Mouse (Mus musculus): ENCODE data around the gene Igsf9.

The Igsf9 gene

GRCm38 (mm10) chr1:172532551-172532950 is 51.0 kb downstream of the Igsf9 start:
- peak overlapping the region; percentile 60 for H3K4me3 ChIP-seq (replicated peaks; ENCODE audit: low read length)
- peaks cover 46% of the 10 kb centered on the region for H3K4me1 ChIP-seq (replicated peaks; ENCODE audit: low read depth, low read length)
- TF ChIP-seq POU5F1 (IDR thresholded peaks at IDR 0.05; ENCODE audit: borderline replicate concordance, low read length) (no peak), CTCF (conservative IDR thresholded peaks at IDR 0.05; ENCODE audit: low read length) (no peak), NANOG (IDR thresholded peaks at IDR 0.05; ENCODE audit: borderline replicate concordance, low read length) (no peak)
- H3K27me3 ChIP-seq (ENCODE audit: insufficient read depth, low read length) = peaks cover 67% of the 10 kb centered on the region
- H3K9me3 ChIP-seq (ENCODE audit: low read length) = no peaks in the 10 kb centered on the region
- H3K36me3 ChIP-seq (ENCODE audit: insufficient read depth, low read length) = no peaks in the 10 kb centered on the region

- H3K4me1 ChIP-seq (replicated peaks; ENCODE audit: low read depth, low read length) = peaks cover 33% of the 10 kb centered on the region
- H3K4me3 ChIP-seq (replicated peaks; ENCODE audit: low read length) = no peak overlapping the region
- no peaks in the 10 kb centered on the region for H3K9me3 ChIP-seq (ENCODE audit: low read length)
- H3K36me3 ChIP-seq (ENCODE audit: insufficient read depth, low read length) = no peaks in the 10 kb centered on the region
- H3K27me3 ChIP-seq (ENCODE audit: insufficient read depth, low read length) = peaks cover 81% of the 10 kb centered on the region
- TF ChIP-seq CTCF (conservative IDR thresholded peaks at IDR 0.05; ENCODE audit: low read length) (no peak), NANOG (IDR thresholded peaks at IDR 0.05; ENCODE audit: borderline replicate concordance, low read length) (no peak), POU5F1 (IDR thresholded peaks at IDR 0.05; ENCODE audit: borderline replicate concordance, low read length) (no peak)
Measured at GRCm38 (mm10) chr1:172535116-172535515, 53.5 kb downstream of the Igsf9 start.

GRCm38 (mm10) chr1:172539827-172540226 is 58.2 kb downstream of the Igsf9 start:
- no peaks in the 10 kb centered on the region for H3K36me3 ChIP-seq (ENCODE audit: insufficient read depth, low read length)
- H3K9me3 ChIP-seq (ENCODE audit: low read length) = no peaks in the 10 kb centered on the region
- H3K27me3 ChIP-seq (ENCODE audit: insufficient read depth, low read length) = peaks cover 78% of the 10 kb centered on the region
- no peak overlapping the region for H3K4me3 ChIP-seq (replicated peaks; ENCODE audit: low read length)
- TF ChIP-seq NANOG (IDR thresholded peaks at IDR 0.05; ENCODE audit: borderline replicate concordance, low read length) (no peak), POU5F1 (IDR thresholded peaks at IDR 0.05; ENCODE audit: borderline replicate concordance, low read length) (no peak), CTCF (conservative IDR thresholded peaks at IDR 0.05; ENCODE audit: low read length) (no peak)
- H3K4me1 ChIP-seq (replicated peaks; ENCODE audit: low read depth, low read length) = peaks cover 14% of the 10 kb centered on the region; the same call in 1 of the 2 replicates

GRCm38 (mm10) chr1:172540283-172540820 is 58.8 kb downstream of the Igsf9 start:
- Histone ChIP-seq H3K9me3 (ENCODE audit: low read length) (no peaks in the 10 kb centered on the region), H3K4me1 (replicated peaks; ENCODE audit: low read depth, low read length) (peaks cover 14% of the 10 kb centered on the region; the same call in 1 of the 2 replicates), H3K36me3 (ENCODE audit: insufficient read depth, low read length) (no peaks in the 10 kb centered on the region), H3K27me3 (ENCODE audit: insufficient read depth, low read length) (peaks cover 78% of the 10 kb centered on the region), H3K4me3 (replicated peaks; ENCODE audit: low read length) (no peak overlapping the region)
- TF ChIP-seq NANOG (IDR thresholded peaks at IDR 0.05; ENCODE audit: borderline replicate concordance, low read length) (no peak), POU5F1 (IDR thresholded peaks at IDR 0.05; ENCODE audit: borderline replicate concordance, low read length) (no peak), CTCF (conservative IDR thresholded peaks at IDR 0.05; ENCODE audit: low read length) (no peak)

- Histone ChIP-seq H3K36me3 (ENCODE audit: insufficient read depth, low read length) (no peaks in the 10 kb centered on the region), H3K27me3 (ENCODE audit: insufficient read depth, low read length) (peaks cover 73% of the 10 kb centered on the region), H3K4me3 (replicated peaks; ENCODE audit: low read length) (no peak overlapping the region), H3K4me1 (replicated peaks; ENCODE audit: low read depth, low read length) (peaks cover 41% of the 10 kb centered on the region), H3K9me3 (ENCODE audit: low read length) (no peaks in the 10 kb centered on the region)
- TF ChIP-seq POU5F1 (IDR thresholded peaks at IDR 0.05; ENCODE audit: borderline replicate concordance, low read length) = no peak
- TF ChIP-seq NANOG (IDR thresholded peaks at IDR 0.05; ENCODE audit: borderline replicate concordance, low read length) = no peak
- no peak for TF ChIP-seq CTCF (conservative IDR thresholded peaks at IDR 0.05; ENCODE audit: low read length)
Measured at GRCm38 (mm10) chr1:172546062-172546461, 64.5 kb downstream of the Igsf9 start.
